Mouse (Mus musculus) splenic B cell, adult 2 months (primary cell): ENCODE data around the gene Actl7b.

Experiments
- DNase-seq: peaks from one replicate; pipeline ENCODE4 v3.0.0-alpha.2; 2011; ENCODE audit warnings: low read depth, low spot score
- H3K27me3 ChIP-seq: 2 replicates; pipeline ENCODE4 v1.6.1; 2012; ENCODE audit warnings: mild to moderate bottlenecking, low read length, moderate library complexity, mixed read lengths; ENCODE audit not compliant: control insufficient read depth, poor library complexity, insufficient read depth, severe bottlenecking
- H3K36me3 ChIP-seq: 2 replicates; pipeline ENCODE4 v1.6.1; 2012; ENCODE audit warnings: mild to moderate bottlenecking, low read length, moderate library complexity, mixed read lengths; ENCODE audit not compliant: control insufficient read depth, poor library complexity, insufficient read depth, severe bottlenecking

The Actl7b gene

DNA sequence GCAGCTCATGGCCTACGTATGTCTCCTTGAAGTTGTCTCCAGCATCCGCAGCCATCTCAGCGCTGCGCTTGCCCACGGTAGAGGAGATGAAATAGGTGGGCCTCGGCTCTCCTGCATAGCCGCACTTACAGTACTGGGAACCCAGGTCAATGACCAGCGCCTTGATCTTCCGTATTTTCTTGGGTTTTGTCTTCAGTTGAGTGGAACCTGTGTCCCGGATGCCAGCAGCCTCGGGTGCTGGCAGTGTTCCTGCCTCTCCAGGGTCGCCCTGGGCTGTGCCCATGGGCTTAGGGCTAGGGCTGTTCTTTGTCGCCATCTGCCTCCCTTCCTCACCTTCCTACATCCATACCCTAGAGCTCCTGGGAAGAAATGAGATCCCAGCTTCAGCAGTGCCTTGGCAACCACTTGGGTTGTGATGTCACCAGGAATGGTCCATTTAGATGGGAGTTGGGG, at the start of gene Actl7b:
TSS of gene Actl7b (minus strand) at position 403 of the 453 bp plus-strand sequence.
- no peaks in the 10 kb centered on the region for H3K27me3 ChIP-seq

DNA sequence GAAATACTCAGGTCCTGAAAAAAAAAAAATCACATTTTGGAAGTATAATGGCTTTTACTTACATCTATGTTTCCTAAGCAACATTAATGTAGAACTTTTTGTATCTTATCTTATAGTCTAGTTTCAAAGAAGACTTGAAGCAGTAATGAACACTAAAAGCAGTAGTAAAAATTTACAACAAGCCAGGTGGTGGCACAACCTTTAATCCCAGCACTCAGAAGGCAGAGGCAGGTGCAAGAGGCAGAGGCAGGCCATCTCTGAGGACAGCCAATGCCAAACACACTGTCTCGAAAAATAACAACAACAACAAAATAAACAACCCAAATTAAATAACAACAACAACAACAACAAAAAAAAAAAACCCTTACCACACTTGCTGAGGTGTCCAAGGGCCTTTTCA, 29.8 kb upstream of the Actl7b start:
- Histone ChIP-seq H3K36me3 (peaks cover 17% of the 10 kb centered on the region), H3K27me3 (no peaks in the 10 kb centered on the region)
- no peak for DNase-seq

More for the DNA sequence above, at the start of gene Actl7b:
- H3K36me3 ChIP-seq, result no peaks in the 10 kb centered on the region
- DNase-seq, result no peak

DNA sequence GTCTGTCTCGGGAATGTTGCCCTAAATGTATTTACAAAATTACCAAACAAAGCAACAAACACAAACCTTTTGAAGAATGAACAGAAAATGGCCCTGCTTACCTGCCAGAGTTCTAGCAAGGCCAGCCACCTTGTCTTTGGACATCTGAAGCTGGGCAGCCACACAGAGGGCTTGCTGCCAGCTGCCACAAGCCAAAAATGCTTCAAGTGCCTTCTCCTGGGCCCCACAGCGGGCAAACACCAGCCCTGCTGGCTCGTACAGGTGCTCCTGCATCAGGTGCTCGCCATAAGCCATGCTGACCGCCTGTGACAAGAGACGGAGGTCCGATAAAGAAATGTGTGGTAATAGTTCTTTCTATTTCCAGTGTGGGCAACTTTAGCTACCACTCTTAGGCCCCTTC, 27.7 kb upstream of the Actl7b start:
- no peak for DNase-seq
- no peaks in the 10 kb centered on the region for H3K27me3 ChIP-seq
- peaks cover 20% of the 10 kb centered on the region for H3K36me3 ChIP-seq

DNA sequence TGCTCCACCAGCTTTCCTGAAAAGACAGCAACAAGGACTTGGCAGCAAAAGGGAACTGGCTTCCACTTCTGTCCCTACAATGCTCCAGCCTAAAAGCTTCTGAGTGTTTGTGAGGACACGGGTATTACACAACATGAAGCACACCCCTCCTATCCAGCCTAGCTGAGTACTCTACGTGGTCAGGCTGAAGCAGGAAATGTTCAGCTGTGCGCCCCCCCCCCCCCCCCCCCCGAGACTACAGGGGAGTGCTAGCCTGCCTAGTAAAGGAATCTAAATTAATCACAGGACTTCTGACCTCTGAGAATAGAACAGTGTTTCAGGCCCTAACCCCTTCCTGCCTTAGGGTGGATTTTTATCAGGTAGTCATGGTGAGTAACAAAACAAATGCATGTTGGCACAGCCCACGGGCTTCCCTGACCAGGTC, 26.6 kb upstream of the Actl7b start:
- Histone ChIP-seq H3K36me3 (peaks cover 16% of the 10 kb centered on the region), H3K27me3 (no peaks in the 10 kb centered on the region)
- no peak for DNase-seq

DNA sequence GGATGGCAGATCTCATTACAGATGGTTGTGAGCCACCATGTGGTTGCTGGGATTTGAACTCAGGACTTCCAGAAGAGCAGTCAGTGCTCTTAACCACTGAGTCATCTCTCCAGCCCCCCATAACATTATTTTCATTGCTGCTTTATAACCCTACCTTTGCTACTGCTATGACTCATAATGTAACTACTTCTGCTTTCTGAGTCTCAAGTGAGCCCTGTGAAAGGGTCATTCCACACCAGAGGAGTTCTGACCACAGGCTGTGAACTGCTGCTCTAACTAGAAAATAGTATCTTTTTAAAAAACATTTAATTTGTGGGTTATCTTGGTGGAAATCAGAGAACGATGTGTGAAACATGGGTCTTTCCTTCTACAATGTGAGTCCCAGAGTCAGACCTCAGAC, 16.4 kb upstream of the Actl7b start:
- DNase-seq, result peak; percentile 6
- no peaks in the 10 kb centered on the region for H3K27me3 ChIP-seq
- peaks cover 18% of the 10 kb centered on the region for H3K36me3 ChIP-seq

DNA sequence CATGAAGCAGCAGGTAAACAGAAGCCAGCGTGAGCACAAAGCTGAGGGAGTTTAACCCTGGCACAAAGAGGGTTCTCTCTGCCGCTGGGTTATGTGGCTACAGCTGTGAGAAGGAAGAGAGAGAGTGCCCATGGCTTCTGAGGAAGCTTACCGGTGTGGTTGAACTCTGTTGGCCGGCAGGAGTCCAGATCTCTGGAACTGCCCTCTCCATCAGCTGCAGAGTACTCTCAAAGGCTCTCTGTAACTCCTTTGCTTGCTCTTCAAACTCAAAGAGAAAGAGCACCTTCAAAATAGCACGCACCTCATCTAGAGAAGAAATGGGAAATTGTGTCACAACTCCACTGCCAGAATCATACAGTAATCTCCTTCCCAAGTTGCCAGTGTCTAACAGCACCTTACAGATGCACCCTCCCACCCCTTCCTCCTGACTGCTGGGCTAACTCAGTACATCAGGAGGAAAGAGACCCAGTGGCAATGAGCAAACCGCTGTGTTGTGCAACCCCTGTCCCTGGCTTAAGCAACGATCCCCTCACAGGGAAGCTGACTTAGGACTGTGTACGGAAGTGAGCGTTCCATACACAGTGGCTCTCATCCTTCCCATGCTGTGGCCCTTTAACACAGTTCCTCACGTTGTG, 15.8 kb upstream of the Actl7b start:
- no peak for DNase-seq
- Histone ChIP-seq H3K36me3 (peaks cover 18% of the 10 kb centered on the region), H3K27me3 (no peaks in the 10 kb centered on the region)

DNA sequence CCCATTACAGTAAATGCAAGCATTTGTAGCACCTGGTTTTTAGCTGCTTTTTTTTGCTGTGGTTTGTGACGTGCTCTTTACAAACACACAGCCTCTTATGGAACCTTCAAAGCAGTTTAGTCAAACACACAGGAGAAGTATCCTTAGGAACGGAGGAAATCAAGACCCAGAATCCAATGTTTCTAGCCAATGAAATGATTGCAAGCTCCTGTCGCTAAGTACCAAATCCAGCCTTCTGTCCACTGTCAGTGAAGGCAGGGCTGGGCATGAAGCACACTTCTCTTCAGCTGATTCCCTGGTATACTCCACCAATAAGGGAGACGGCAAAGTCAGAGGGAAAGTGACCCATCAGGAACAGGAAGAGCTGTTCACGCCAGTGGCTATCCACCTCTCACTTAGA, 14.8 kb upstream of the Actl7b start:
- DNase-seq, result no peak
- Histone ChIP-seq H3K36me3 (peaks cover 16% of the 10 kb centered on the region), H3K27me3 (no peaks in the 10 kb centered on the region)

DNA sequence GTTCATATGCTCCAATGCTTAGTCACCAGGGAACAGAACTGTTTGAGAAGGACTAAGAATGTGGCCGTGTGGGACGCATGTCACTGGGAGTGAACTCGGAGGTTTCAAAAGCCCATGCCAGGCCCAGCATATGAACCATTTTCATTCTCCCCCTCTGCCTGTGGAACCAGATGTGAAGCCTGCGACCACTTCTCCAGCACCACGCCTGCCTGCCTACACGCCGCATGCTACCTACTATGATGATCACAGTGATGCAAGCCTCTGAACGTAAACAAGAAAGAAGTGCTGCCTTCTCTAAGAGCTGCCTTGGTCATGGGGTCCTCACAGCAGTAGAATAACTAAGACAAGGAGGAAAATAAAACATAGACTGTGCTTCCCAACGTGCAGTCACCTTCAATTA, 6.2 kb upstream of the Actl7b start:
- no peaks in the 10 kb centered on the region for H3K27me3 ChIP-seq
- DNase-seq, result no peak
- no peaks in the 10 kb centered on the region for H3K36me3 ChIP-seq

DNA sequence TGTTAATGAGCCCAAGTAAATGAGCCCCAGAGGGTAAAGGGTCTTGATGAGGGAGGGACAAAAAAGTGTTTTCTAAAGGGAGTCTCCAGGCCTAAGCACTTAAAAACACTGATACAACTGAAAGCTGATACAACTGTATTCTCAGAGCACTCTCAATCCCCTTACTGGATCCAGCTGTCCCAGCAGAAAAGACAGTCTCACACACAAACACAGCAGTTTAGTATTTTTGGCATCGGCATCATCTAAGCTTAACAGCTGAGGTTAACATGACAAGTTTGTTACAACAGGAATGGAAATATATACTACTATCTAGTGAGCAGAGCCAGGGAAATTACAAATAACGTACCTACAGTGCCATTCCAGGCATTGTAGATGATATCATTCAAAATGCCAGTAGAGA, 5.1 kb upstream of the Actl7b start:
- DNase-seq, result no peak
- H3K27me3 ChIP-seq, result no peaks in the 10 kb centered on the region
- H3K36me3 ChIP-seq, result no peaks in the 10 kb centered on the region

DNA sequence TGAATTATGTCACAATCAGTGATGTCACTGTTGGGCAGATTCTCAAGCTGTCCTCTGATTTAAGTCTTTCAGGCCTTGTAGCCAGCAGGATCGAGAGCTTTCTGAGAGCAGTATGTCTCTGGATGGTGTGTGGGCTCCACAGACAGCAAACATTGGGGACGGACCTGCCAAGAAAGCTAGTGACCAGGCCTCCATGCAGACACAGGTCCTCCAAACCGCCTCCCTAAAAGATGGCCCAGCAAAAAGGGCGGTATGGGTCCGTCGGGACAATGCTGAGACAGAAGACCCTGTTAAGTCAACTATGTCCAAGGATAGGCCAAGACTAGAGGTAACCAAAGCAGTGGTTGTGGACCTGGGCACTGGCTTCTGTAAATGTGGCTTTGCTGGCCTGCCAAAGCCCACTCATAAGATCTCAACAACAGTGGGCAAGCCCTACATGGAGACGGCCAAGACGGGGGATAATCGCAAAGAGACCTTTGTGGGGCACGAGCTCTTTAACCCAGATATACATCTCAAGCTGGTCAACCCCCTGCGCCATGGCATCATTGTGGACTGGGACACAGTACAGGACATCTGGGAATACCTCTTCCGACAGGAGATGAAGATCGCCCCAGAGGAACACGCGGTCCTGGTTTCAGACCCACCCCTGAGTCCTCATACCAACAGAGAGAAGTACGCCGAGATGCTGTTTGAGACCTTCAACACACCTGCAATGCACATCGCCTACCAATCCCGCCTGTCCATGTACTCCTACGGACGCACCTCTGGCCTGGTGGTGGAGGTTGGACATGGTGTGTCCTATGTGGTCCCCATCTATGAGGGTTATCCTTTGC, 2.3 kb upstream of the Actl7b start, which contains the start of gene Actl7a:
TSS of gene Actl7a (plus strand) at position 51 of the 833 bp plus-strand sequence.
- DNase-seq, result no peak
- no peaks in the 10 kb centered on the region for H3K27me3 ChIP-seq
- no peaks in the 10 kb centered on the region for H3K36me3 ChIP-seq

DNA sequence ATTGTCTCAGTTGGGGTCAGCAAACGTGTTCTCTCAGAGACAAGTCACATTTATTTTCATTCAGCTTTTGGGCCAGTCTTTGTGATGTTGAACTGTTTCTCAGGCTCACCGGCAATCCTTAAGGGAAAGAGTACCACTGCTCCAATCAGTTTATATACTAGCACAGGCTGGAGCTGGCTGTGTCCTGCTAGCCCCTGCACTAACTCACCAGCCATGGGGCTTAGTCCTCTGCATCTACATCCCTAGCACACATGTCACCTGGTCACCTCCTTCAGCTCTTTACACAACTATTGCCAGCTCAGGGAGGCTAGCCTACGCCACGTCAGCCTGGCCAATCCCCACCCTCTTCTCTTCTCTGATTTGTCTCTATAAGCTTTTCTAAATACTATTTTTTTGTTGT, 1.5 kb upstream of the Actl7b start:
- Histone ChIP-seq H3K36me3 (no peaks in the 10 kb centered on the region), H3K27me3 (no peaks in the 10 kb centered on the region)
- no peak for DNase-seq

DNA sequence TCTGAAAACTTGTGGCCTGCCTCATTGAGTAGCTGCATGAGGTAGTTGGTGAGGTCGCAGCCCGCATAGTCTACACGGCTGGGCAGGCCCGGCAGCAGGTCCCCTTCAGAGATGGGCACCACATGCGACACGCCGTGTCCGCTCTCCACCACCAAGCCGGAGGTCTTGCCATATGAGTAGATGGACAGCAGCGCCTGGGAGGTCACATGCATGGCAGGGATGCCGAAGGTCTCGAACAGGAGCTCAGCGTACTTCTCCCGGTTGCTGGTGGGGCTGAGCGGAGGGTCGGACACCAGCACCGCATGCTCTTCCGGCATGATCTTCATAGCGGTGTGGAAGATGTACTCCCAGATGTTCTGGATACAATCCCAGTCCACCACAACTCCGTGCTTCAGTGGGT, 632 bp downstream of the Actl7b start:
- Histone ChIP-seq H3K36me3 (no peaks in the 10 kb centered on the region), H3K27me3 (no peaks in the 10 kb centered on the region)
- DNase-seq, result no peak

DNA sequence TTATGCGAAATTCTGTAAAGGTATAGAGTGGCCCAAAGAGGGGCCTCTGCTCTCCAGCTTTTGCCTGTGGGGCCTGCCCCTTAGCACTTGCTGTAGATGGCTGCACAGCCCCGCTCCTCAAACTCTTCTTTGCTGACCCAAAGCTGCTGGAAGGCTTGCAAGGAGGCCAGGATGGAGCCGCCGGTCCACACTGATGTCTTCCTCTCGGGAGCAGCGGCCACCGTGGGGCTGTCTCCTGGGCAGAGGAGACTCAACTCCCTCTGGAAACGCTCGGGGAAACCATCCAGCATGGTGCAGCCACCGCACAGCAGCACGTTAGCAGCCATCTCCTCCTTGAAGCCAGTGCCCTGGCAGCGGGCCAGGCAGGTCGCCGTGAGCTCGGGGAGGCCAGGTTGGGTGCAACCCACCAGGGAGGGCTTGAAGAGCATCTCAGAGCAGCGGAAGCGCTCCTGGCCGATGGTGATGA, 1.2 kb downstream of the Actl7b start, which contains the start of gene Gm26657:
TSS of gene Gm26657 (plus strand) at position 51 of the 466 bp plus-strand sequence.
- Histone ChIP-seq H3K27me3 (no peaks in the 10 kb centered on the region), H3K36me3 (no peaks in the 10 kb centered on the region)
- DNase-seq, result no peak

DNA sequence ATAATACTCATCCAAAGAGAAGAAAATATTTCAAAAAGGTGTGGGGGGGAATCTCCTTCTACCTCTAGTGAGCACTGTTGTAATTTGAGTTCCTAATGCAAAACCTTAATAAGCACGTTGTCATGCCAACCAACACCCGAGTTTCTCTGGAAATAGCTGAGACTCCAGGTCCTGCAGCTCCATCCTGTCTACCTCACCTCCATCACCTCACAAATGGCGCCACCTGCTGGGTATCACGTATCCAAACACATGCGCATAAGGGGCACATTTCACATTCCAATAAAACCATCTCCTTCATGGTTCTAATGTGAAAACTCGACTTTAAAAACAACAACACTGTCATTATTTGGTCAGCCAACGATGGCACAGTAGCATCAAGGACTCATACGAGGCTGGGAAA, 15.4 kb downstream of the Actl7b start:
- H3K27me3 ChIP-seq, result no peaks in the 10 kb centered on the region
- DNase-seq, result peak; percentile 21
- no peaks in the 10 kb centered on the region for H3K36me3 ChIP-seq

DNA sequence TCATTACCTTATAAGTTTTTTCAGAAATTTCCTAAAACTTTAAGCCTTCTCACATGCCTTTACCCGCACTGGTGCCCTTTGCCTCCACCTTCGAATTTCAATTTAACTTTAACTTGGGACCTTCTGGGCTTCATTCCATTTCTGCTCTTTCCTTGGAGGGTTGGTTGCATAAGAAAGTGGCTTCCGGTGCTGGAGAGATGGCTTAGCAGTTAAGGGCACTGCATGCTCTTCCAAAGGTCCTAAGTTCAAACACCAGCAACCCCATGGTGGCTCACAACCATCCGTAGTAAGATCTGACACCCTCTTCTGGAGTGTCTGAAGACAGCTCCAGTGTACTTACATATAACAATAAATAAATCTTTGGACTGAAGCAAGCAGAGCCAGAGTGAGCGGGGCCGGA, 18.0 kb downstream of the Actl7b start:
- no peaks in the 10 kb centered on the region for H3K36me3 ChIP-seq
- DNase-seq, result no peak

More for the DNA sequence above, 18.0 kb downstream of the Actl7b start:
- H3K27me3 ChIP-seq, result no peaks in the 10 kb centered on the region; the same call in 1 of the 2 replicates
